Mouse (Mus musculus): Measurements from ENCODE around the gene Swi5. TPM values are rescaled to one million over a fixed set of nuclear protein-coding genes. Genes with fewer than 3 reads are reported as not detected.

The Swi5 gene
- total RNA-seq, 2 experiments from 2014 or later, result 210 to 223 TPM

- DNase-seq (ENCODE audit: low spot score in 2 of 2), result no peak
These were observed 5.6 kb downstream of the Swi5 start for GRCm38 (mm10) chr2:32282289-32282688.

DNA sequence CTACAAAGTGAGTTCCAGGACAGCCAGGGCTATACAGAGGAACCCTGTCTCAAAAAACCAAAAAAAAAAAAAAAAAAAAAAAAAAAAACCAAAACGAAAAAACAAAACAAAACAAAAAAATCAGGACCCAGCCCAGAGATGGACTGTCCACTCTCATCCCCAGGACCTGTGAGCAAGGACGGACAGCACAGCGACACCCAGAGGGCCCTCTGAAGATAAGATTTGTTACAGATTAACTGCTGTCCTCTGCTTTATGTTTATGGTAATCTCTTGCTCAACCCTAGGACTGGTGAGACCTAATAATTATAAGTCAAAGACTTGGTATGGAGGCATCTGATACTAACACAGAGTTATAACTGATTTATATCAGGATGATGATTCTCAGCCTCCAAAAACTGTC is 12.1 kb downstream of the Swi5 start:
- DNase-seq (ENCODE audit: low spot score in 2 of 2), result no peak

- DNase-seq (ENCODE audit: low spot score in 2 of 2), result peak in 1 of 2 experiments; percentile 19
These were observed 27.2 kb downstream of the Swi5 start for GRCm38 (mm10) chr2:32260635-32261034.

DNA sequence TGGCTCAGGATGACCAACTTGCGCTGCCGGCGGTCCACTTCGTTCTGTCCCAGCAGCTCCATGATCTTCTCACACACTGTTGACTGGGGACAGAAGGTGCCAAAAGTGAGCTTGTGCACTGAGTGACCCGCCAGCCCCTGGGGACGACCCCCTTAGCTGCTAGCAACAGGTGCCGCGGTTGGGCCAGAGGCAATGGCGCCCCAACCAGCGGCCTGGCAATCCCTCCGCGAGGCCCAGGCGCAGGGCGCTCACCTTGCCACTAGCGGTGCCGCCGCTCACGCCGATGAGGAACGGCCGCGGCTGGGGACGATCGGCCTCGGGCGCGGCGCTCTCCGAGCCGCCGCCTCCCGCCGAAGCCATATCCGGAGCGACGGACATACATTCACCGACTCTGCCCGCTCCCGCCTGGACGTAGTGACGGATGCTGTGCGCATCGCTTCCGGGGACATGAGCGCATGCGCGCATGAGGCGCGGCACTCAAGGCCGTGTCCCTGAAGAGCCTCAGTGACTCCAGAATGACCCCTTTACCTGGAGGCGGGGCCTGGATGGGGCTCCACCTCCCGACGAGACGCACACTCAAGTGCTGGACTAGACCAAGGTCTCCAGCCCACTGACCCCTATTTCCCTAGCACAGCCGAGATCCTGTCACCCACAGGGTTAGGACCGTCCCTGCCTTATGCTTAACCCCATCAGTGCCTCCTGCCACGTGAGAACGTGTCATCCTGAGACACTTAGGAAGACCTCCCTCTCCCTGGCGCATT is 28.0 kb downstream of the Swi5 start, which contains the start of gene Uck1:
Gene Uck1, minus strand, starts transcription at position 503 of the 761 bp plus-strand sequence.
- DNase-seq (ENCODE audit: low spot score in 2 of 2), result peak; percentile 87 to 89

GRCm38 (mm10) chr2:32258887-32259533 is 28.9 kb downstream of the Swi5 start:
- DNase-seq (ENCODE audit: low spot score in 2 of 2), result no peak

DNA sequence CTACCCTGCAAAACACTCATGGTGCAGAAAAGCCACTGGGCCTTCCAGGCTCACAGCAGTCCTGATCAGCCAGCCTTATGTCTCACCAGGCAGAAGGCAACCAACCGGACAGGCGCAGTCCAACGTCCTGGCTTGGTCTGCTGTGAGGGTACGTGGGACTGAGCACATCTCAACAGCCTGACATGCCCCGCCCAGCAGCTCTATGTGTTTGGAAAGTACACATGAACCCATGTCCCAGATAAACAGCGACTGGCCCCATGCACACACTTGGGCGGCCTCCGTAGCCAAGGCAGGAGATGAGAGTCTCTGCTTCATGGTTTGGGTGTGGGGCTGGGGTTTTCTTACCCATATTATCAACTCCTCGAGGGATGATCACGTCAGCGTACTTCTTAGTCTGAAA is 31.6 kb downstream of the Swi5 start:
- DNase-seq (ENCODE audit: low spot score in 2 of 2), result no peak

GRCm38 (mm10) chr2:32254563-32254962 is 33.3 kb downstream of the Swi5 start:
- DNase-seq (ENCODE audit: low spot score in 2 of 2), result no peak

- no peak for DNase-seq (ENCODE audit: low spot score in 2 of 2)
These were observed 34.5 kb downstream of the Swi5 start for GRCm38 (mm10) chr2:32253352-32253751.

GRCm38 (mm10) chr2:32252658-32253057 is 35.2 kb downstream of the Swi5 start:
- DNase-seq (ENCODE audit: low spot score in 2 of 2), result no peak

- no peak for DNase-seq (ENCODE audit: low spot score in 2 of 2)
These were observed 35.9 kb downstream of the Swi5 start for GRCm38 (mm10) chr2:32251791-32252527.

GRCm38 (mm10) chr2:32248377-32249361 is 39.2 kb downstream of the Swi5 start:
- no peak for DNase-seq (ENCODE audit: low spot score in 2 of 2)

GRCm38 (mm10) chr2:32246741-32247140 is 41.1 kb downstream of the Swi5 start:
- no peak for DNase-seq (ENCODE audit: low spot score in 2 of 2)

- DNase-seq (ENCODE audit: low spot score in 2 of 2), result no peak
These were observed 44.9 kb downstream of the Swi5 start for GRCm38 (mm10) chr2:32242986-32243385.

- DNase-seq (ENCODE audit: low spot score in 2 of 2), result no peak
These were observed 47.3 kb downstream of the Swi5 start for GRCm38 (mm10) chr2:32240591-32240990.

GRCm38 (mm10) chr2:32238708-32239435 is 49.0 kb downstream of the Swi5 start:
- no peak for DNase-seq (ENCODE audit: low spot score in 2 of 2)

DNA sequence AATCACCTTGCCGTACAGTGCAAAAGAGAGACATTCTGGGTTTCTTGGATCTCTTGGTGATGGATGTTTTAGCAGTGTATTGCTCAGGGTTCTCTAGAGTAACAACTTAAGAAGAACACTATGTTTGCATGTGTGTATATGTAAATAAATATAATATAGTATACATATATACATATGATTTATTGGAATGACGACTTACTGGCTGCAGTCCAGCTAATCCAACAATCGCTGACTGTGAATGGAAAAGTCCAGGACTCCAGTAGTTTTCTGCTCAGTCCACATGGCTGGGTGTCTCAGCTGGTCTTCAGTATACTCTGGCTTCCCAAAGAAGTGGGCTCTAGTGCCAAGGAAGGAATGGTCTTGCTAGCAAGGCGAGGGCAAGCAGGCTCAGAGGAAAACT is 50.3 kb downstream of the Swi5 start:
- DNase-seq (ENCODE audit: low spot score in 2 of 2), result no peak

- DNase-seq (ENCODE audit: low spot score in 2 of 2), result peak in 1 of 2 experiments; percentile 57
These were observed 51.0 kb downstream of the Swi5 start for GRCm38 (mm10) chr2:32236760-32237487.

DNA sequence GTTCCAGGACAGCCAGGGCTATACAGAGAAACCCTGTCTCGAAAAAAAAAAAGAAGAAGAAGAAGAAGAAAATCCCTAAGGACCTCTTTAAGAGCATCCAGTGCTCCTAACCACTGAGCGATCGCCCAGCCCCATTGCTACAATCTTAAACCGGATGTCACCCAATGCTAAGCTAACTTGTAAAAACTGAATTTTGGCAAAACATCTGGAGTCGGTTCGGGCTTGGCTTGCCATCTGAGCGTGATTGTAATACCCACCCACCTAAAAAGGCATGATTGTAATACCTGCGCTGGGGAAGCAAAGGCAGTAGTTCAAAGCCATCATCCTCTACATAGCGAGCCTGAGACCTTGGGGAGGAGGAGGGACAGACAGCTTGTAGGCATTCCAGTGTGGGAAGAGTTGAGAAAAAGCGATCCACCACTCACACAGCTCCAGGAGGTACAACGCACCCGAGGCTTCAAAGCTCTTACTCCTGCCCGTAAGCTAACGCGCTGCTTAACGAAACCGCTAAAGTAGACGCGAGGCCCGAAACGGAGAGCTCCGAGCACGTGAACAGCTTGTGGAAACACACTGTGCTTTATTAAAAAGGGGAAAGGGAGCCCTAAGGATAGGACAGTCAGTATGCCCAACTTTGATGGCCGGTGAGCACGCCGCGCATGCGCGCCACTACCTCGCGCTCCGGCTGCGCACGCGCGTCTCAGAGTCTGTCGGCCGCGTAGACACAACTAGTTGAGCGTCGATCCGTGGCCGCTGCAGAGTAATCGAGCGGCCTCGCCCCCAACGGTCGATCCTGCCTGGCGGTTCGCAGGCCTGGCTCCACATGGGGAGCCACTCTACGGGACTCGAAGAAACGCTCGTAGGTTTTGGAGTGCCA is 51.8 kb downstream of the Swi5 start, which contains the start of gene Pomt1:
Gene Pomt1, plus strand, starts transcription at position 705 of the 874 bp plus-strand sequence.
- peak; percentile 91 to 96 for DNase-seq (ENCODE audit: low spot score in 2 of 2)
